ENCODE assay signal across 9 mouse cellular contexts in genomic region chr5:92252797-92253343, GRCm38 (mm10). TPM values are rescaled to one million over a fixed set of nuclear protein-coding genes. Genes with fewer than 3 reads are reported as not detected.
A peak's percentile ranks its signal among the peaks of the same experiment; 100 is the strongest.
DNase-seq lines count a peak whose midpoint lies in the region; ATAC-seq and TF ChIP-seq lines count a peak whose summit lies in the region.
"Had no signal": no experiment of that assay in that cellular context is flagged by ENCODE, and none has a peak within 500 bp of the region (broad histone marks: within the 10 kb centered on the region; RNA-seq: fewer than 3 reads in every experiment).

No protein-coding gene starts in this region.

- no peaks in the 10 kb centered on the region for H3K9me3 ChIP-seq in lung, postnatal 0 days (ENCODE audit: low read length)
- H3K9me3 ChIP-seq in limb, embryonic 10.5 days (replicated peaks): no peaks in the 10 kb centered on the region
- H3K9me3 ChIP-seq in stomach, embryonic 14.5 days (ENCODE audit: control insufficient read depth, low read depth, low read length): no peaks in the 10 kb centered on the region

- H3K27ac ChIP-seq in lung, postnatal 0 days (ENCODE audit: low read length): no peak overlapping the region
- no peak overlapping the region for H3K27ac ChIP-seq in limb, embryonic 10.5 days
- no peak overlapping the region for H3K27ac ChIP-seq in stomach, embryonic 14.5 days (ENCODE audit: low read length)

- 20% methylated on average over 18 of the region's 18 CpGs for WGBS in lung, postnatal 0 days
- 27% methylated on average over 18 of the region's 18 CpGs for WGBS in limb, embryonic 10.5 days
- 17% methylated on average over 18 of the region's 18 CpGs for WGBS in stomach, embryonic 14.5 days

- no peak overlapping the region for H3K9ac ChIP-seq in lung, postnatal 0 days (replicated peaks; ENCODE audit: low read depth)
- no peak overlapping the region for H3K9ac ChIP-seq in stomach, embryonic 14.5 days (replicated peaks; ENCODE audit: low read depth, low read length)

- H3K4me2 ChIP-seq in lung, postnatal 0 days (replicated peaks; ENCODE audit: low read depth, low read length): no peak overlapping the region
- H3K4me2 ChIP-seq in stomach, embryonic 14.5 days (replicated peaks; ENCODE audit: low read depth, low read length): 0 out of 2 replicates have a peak overlapping the region, but pooled peaks have one; percentile 6

- ATAC-seq in lung, postnatal 0 days: 0 out of 2 replicates have a peak, but pooled peaks have one; percentile 21
- ATAC-seq in stomach, embryonic 14.5 days (ENCODE audit: insufficient number of reproducible peaks, insufficient read depth, low FRiP score, low read depth): no peak

- no peaks in the 10 kb centered on the region for H3K36me3 ChIP-seq in lung, postnatal 0 days (ENCODE audit: insufficient read depth, low read length)
- H3K36me3 ChIP-seq in limb, embryonic 10.5 days: no peaks in the 10 kb centered on the region; the same call in 1 of the 2 replicates
- no peaks in the 10 kb centered on the region for H3K36me3 ChIP-seq in stomach, embryonic 14.5 days (ENCODE audit: control insufficient read depth, insufficient read depth, low read length)

- H3K4me1 ChIP-seq in lung, postnatal 0 days (ENCODE audit: insufficient read depth, low read depth, low read length): no peaks in the 10 kb centered on the region
- peaks cover 27% of the 10 kb centered on the region for H3K4me1 ChIP-seq in limb, embryonic 10.5 days
- H3K4me1 ChIP-seq in stomach, embryonic 14.5 days (ENCODE audit: control insufficient read depth, insufficient read depth, low read length): 0 out of 2 replicates have a peak, but pooled peaks cover 3% of the 10 kb centered on the region

- TF ChIP-seq CTCF in lung, postnatal 0 days (IDR thresholded peaks at IDR 0.05): peak; percentile 66

- no peak overlapping the region for H3K4me3 ChIP-seq in lung, postnatal 0 days (ENCODE audit: low read depth, low read length)
- no peak overlapping the region for H3K4me3 ChIP-seq in limb, embryonic 10.5 days
- no peak overlapping the region for H3K4me3 ChIP-seq in stomach, embryonic 14.5 days (ENCODE audit: low read depth, low read length)

- DNase-seq in cerebellum, postnatal 10 days: peak; percentile 51 to 59
- DNase-seq in cerebellum, adult 9-10 months: no peak
- DNase-seq in lung, postnatal 0 days (ENCODE audit: low spot score): no peak
- no peak for DNase-seq in lung, postnatal 4 days
- DNase-seq in limb, embryonic 10.5 days (ENCODE audit: low spot score): peak; percentile 45
- no peak for DNase-seq in thymus, postnatal 10 days (ENCODE audit: low spot score in 2 of 2)
- DNase-seq in spleen, postnatal 14 days (ENCODE audit: low spot score in 2 of 2): no peak

- H3K27me3 ChIP-seq in lung, postnatal 0 days (replicated peaks; ENCODE audit: insufficient read depth, low read length): no peaks in the 10 kb centered on the region
- H3K27me3 ChIP-seq in limb, embryonic 10.5 days (ENCODE audit: low read depth, poor library complexity, severe bottlenecking): no peaks in the 10 kb centered on the region
- H3K27me3 ChIP-seq in stomach, embryonic 14.5 days (ENCODE audit: control insufficient read depth, insufficient read depth, low read length): no peaks in the 10 kb centered on the region

- TF ChIP-seq EP300 in lung, postnatal 0 days (IDR thresholded peaks at IDR 0.05): no peak

RNA-seq across cellular contexts. Expression of gene Ppef2, which starts 3.2 kb away (rescaled TPM):
- polyA plus RNA-seq in lung, postnatal 0 days (2015; fragmentation: Nextera tagmentation; extraction: Ambion mirVana): 0.14 and 0.69 TPM in 2 replicates
- polyA plus RNA-seq in limb, embryonic 10.5 days (2016; fragmentation: Nextera tagmentation; extraction: Ambion mirVana): 0.16 and 0.58 TPM in 2 replicates
- polyA plus RNA-seq in stomach, embryonic 14.5 days (2014; fragmentation: Nextera tagmentation; extraction: Ambion mirVana): 0.62 and 0.69 TPM in 2 replicates

RNA-seq across cellular contexts. Expression of gene Naaa, which starts 25.1 kb away (rescaled TPM):
- polyA plus RNA-seq in lung, postnatal 0 days (2015; fragmentation: Nextera tagmentation; extraction: Ambion mirVana): 27.2 and 27.8 TPM in 2 replicates
- 8.8 and 9.2 TPM in 2 replicates for polyA plus RNA-seq in limb, embryonic 10.5 days (2016; fragmentation: Nextera tagmentation; extraction: Ambion mirVana)
- 17.1 and 19.6 TPM in 2 replicates for polyA plus RNA-seq in stomach, embryonic 14.5 days (2014; fragmentation: Nextera tagmentation; extraction: Ambion mirVana)

RNA-seq across cellular contexts. Expression of gene U90926, which starts 37.7 kb away (rescaled TPM):
- polyA plus RNA-seq in lung, postnatal 0 days (2015; fragmentation: Nextera tagmentation; extraction: Ambion mirVana): not detected in 2 replicates
- not detected in 2 replicates for polyA plus RNA-seq in limb, embryonic 10.5 days (2016; fragmentation: Nextera tagmentation; extraction: Ambion mirVana)
- polyA plus RNA-seq in stomach, embryonic 14.5 days (2014; fragmentation: Nextera tagmentation; extraction: Ambion mirVana): not detected in 2 replicates
- polyA plus RNA-seq: liver, adult 2 months had no signal

RNA-seq across cellular contexts. Expression of gene Sdad1, which starts 57.4 kb away (rescaled TPM):
- polyA plus RNA-seq in lung, postnatal 0 days (2015; fragmentation: Nextera tagmentation; extraction: Ambion mirVana): 14.8 and 15.0 TPM in 2 replicates
- 55.6 and 61.0 TPM in 2 replicates for polyA plus RNA-seq in limb, embryonic 10.5 days (2016; fragmentation: Nextera tagmentation; extraction: Ambion mirVana)
- 53.8 and 56.0 TPM in 2 replicates for polyA plus RNA-seq in stomach, embryonic 14.5 days (2014; fragmentation: Nextera tagmentation; extraction: Ambion mirVana)

Comparison
In these comparisons a context has a peak if more than half of its experiments do, and no peak if none do; other contexts are left out.
1. DNase-seq: peak in cerebellum, postnatal 10 days (2 of 2) and limb, embryonic 10.5 days (single experiment); none in cerebellum, adult 9-10 months (single experiment), lung, postnatal 0 days (single experiment), lung, postnatal 4 days (0 of 2), thymus, postnatal 10 days (0 of 2) and spleen, postnatal 14 days (0 of 2).